Mouse (Mus musculus) neural tube, embryonic 15.5 days (tissue): ENCODE data around the gene Wdr35. TPM values are rescaled to one million over a fixed set of nuclear protein-coding genes. Genes with fewer than 3 reads are reported as not detected.
A peak's percentile ranks its signal among the peaks of the same experiment; 100 is the strongest.

Experiments
- ATAC-seq: fragments of 200-750 bp; cut with Nextera tagmentation; 2 replicates; pipeline ENCODE4 v1.8.0; 2017; ENCODE audit warnings: mild to moderate bottlenecking, moderate TSS enrichment, moderate library complexity; ENCODE audit not compliant: low FRiP score
- H3K27ac ChIP-seq: fragments of 300-500 bp; sonication (generic); replicated peaks from 2 replicates; pipeline ENCODE4 v1.5.1; 2015; ENCODE audit warnings: mild to moderate bottlenecking, inconsistent platforms
- H3K27me3 ChIP-seq: fragments of 300-500 bp; sonication (generic); replicated peaks from 2 replicates; pipeline ENCODE4 v1.6.1; 2015; ENCODE audit warnings: inconsistent platforms
- H3K36me3 ChIP-seq: fragments of 300-500 bp; sonication (generic); 2 replicates; pipeline ENCODE4 v1.6.1; 2015; ENCODE audit warnings: inconsistent platforms
- H3K4me1 ChIP-seq: fragments of 300-500 bp; sonication (generic); 2 replicates; pipeline ENCODE4 v1.6.1; 2015; ENCODE audit warnings: inconsistent platforms
- H3K4me2 ChIP-seq: fragments of 300-500 bp; sonication (generic); 2 replicates; pipeline ENCODE4 v1.6.1; 2015; ENCODE audit warnings: inconsistent platforms, mild to moderate bottlenecking, moderate library complexity
- H3K4me3 ChIP-seq: fragments of 300-500 bp; sonication (generic); replicated peaks from 2 replicates; pipeline ENCODE4 v1.5.1; 2015; ENCODE audit warnings: mild to moderate bottlenecking, inconsistent platforms
- H3K9ac ChIP-seq: fragments of 300-500 bp; sonication (generic); replicated peaks from 2 replicates; pipeline ENCODE4 v1.6.1; 2015; ENCODE audit warnings: mild to moderate bottlenecking, inconsistent platforms
- H3K9me3 ChIP-seq: fragments of 300-500 bp; sonication (generic); replicated peaks from 2 replicates; pipeline ENCODE4 v1.6.1; 2016; ENCODE audit warnings: inconsistent platforms
- WGBS: fragments of 180-500 bp; shearing (Covaris S2); methylation state at CpG from one replicate; pipeline ENCODE4 v1.1.7; 2015; ENCODE audit warnings: mixed read lengths; 5-methylcytosine and 5-hydroxymethylcytosine counted together
- polyA plus RNA-seq: library from polyadenylated mRNA; unstranded; fragments of >200 nt; fragmentation: Nextera tagmentation; extraction: Ambion mirVana; gene quantifications from 2 replicates; pipeline ENCODE4 v1.2.1, GENCODE M21; 2015

Gene Wdr35
- polyA plus RNA-seq, 1 experiment from 2014 or later, result 20.6 TPM

- no peak overlapping the region for H3K27ac ChIP-seq
These were observed 59.4 kb downstream of the Wdr35 start for GRCm38 (mm10) chr12:9033140-9033539.

DNA sequence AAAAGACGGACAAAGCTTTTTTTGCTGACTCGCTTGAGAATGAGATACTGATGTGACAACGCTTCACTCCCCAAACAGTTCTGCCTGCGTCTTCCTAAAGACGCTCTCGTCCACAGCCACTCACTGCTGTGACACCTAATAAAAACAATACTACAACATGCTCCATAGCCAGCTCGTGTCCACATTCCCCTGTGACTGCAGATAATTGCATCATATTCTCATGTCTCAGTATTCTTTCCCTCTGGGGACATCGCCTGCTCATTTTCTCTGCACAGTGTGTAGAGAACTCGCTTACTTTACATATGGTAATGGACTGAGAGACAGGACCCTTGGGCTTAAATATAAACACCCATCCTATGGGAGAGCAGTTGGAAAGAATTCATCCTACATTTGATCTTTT, 62.7 kb downstream of the Wdr35 start:
- WGBS, result 71% methylated on average over 9 of the region's 9 CpGs
- Histone ChIP-seq H3K4me2 (no peak overlapping the region), H3K9me3 (no peaks in the 10 kb centered on the region), H3K27ac (no peak overlapping the region), H3K4me3 (no peak overlapping the region), H3K4me1 (peaks cover 1% of the 10 kb centered on the region; the same call in 1 of the 2 replicates), H3K27me3 (no peaks in the 10 kb centered on the region), H3K36me3 (no peaks in the 10 kb centered on the region), H3K9ac (no peak overlapping the region)
- ATAC-seq, result no peak

More at GRCm38 (mm10) chr12:9033140-9033539, 59.4 kb downstream of the Wdr35 start:
- H3K36me3 ChIP-seq, result peaks cover 3% of the 10 kb centered on the region
- H3K9ac ChIP-seq, result no peak overlapping the region
- peaks cover 9% of the 10 kb centered on the region for H3K4me1 ChIP-seq
- ATAC-seq, result no peak
- no peaks in the 10 kb centered on the region for H3K9me3 ChIP-seq
- H3K27me3 ChIP-seq, result no peaks in the 10 kb centered on the region
- no peak overlapping the region for H3K4me2 ChIP-seq
- no peak overlapping the region for H3K4me3 ChIP-seq

DNA sequence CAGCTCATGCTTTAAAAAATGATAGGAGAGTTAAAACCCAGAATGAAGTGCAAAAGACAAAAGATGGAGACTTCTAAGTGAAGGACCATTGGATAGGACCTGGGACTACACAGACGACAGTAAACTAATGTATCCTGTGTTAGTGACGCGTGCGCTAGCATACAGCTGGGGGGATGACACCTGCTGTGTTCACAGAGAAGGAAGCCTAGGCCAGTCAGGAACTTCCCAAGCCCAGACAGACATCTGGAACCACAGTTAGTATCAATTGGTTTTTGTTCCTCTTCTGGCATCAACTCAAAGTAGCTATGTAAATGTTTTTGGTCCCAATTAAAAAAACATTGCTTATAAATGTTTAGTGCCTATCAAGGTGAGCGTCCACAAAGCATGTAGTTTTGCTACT, 66.5 kb downstream of the Wdr35 start:
- 74% methylated on average over 5 of the region's 5 CpGs for WGBS
- H3K27me3 ChIP-seq, result no peaks in the 10 kb centered on the region
- no peaks in the 10 kb centered on the region for H3K9me3 ChIP-seq
- H3K4me3 ChIP-seq, result no peak overlapping the region
- no peaks in the 10 kb centered on the region for H3K4me1 ChIP-seq
- no peak overlapping the region for H3K9ac ChIP-seq
- no peak overlapping the region for H3K27ac ChIP-seq
- no peak for ATAC-seq
- no peak overlapping the region for H3K4me2 ChIP-seq
- no peaks in the 10 kb centered on the region for H3K36me3 ChIP-seq

- H3K4me3 ChIP-seq, result no peak overlapping the region
- no peak overlapping the region for H3K4me2 ChIP-seq
- no peaks in the 10 kb centered on the region for H3K9me3 ChIP-seq
- 79% methylated on average over 7 of the region's 7 CpGs for WGBS
- no peaks in the 10 kb centered on the region for H3K27me3 ChIP-seq
- no peak overlapping the region for H3K9ac ChIP-seq
- H3K36me3 ChIP-seq, result no peaks in the 10 kb centered on the region
- ATAC-seq, result no peak
- no peak overlapping the region for H3K27ac ChIP-seq
- H3K4me1 ChIP-seq, result no peaks in the 10 kb centered on the region
These were observed 67.0 kb downstream of the Wdr35 start for GRCm38 (mm10) chr12:9040686-9041085.

GRCm38 (mm10) chr12:9042316-9042715, 68.6 kb downstream of the Wdr35 start:
- no peak overlapping the region for H3K4me3 ChIP-seq
- H3K4me1 ChIP-seq, result no peaks in the 10 kb centered on the region
- H3K9ac ChIP-seq, result no peak overlapping the region
- H3K27ac ChIP-seq, result no peak overlapping the region
- H3K9me3 ChIP-seq, result no peaks in the 10 kb centered on the region
- H3K27me3 ChIP-seq, result no peaks in the 10 kb centered on the region
- ATAC-seq, result no peak
- no peak overlapping the region for H3K4me2 ChIP-seq
- H3K36me3 ChIP-seq, result no peaks in the 10 kb centered on the region
- 87% methylated on average over 5 of the region's 5 CpGs for WGBS

DNA sequence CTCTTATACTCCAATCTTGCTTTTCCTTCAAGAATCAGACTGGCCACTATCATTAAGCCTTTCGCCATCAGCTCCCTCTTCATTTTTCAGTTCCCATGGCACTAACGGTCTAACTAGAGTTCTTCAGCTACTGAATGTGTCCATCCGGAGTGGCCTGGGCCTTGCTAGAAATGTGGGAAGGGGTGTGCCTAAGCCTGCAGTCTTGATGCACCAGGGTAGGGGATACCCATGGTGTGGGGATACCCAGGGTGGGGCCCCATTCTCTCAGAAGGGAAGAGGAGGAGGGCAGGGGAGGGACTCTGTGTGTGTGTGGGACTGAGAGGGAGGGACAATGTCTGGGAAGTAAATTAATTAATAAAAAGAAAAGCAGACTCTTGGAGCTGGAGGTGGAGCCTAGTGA, 69.1 kb downstream of the Wdr35 start:
- WGBS, result 92% methylated on average over 3 of the region's 3 CpGs
- no peaks in the 10 kb centered on the region for H3K36me3 ChIP-seq

GRCm38 (mm10) chr12:9044666-9045065, 71.0 kb downstream of the Wdr35 start:
- Histone ChIP-seq H3K9me3 (no peaks in the 10 kb centered on the region), H3K36me3 (no peaks in the 10 kb centered on the region), H3K9ac (no peak overlapping the region), H3K27me3 (no peaks in the 10 kb centered on the region), H3K4me3 (no peak overlapping the region), H3K4me2 (no peak overlapping the region), H3K27ac (no peak overlapping the region), H3K4me1 (no peaks in the 10 kb centered on the region)
- ATAC-seq, result no peak
- WGBS, result 97% methylated on average over 7 of the region's 7 CpGs

More for the DNA sequence above, 69.1 kb downstream of the Wdr35 start:
- no peaks in the 10 kb centered on the region for H3K9me3 ChIP-seq
- no peaks in the 10 kb centered on the region for H3K4me1 ChIP-seq
- no peak; the same call in 1 of the 2 replicates for ATAC-seq
- no peak overlapping the region for H3K4me2 ChIP-seq
- no peaks in the 10 kb centered on the region for H3K27me3 ChIP-seq
- no peak overlapping the region for H3K9ac ChIP-seq
- no peak overlapping the region for H3K4me3 ChIP-seq
- H3K27ac ChIP-seq, result no peak overlapping the region

GRCm38 (mm10) chr12:9046674-9047073, 73.0 kb downstream of the Wdr35 start:
- Histone ChIP-seq H3K9me3 (no peaks in the 10 kb centered on the region), H3K27me3 (0 out of 2 replicates have a peak, but pooled peaks cover 3% of the 10 kb centered on the region), H3K4me2 (no peak overlapping the region), H3K4me3 (no peak overlapping the region), H3K9ac (no peak overlapping the region), H3K36me3 (no peaks in the 10 kb centered on the region), H3K27ac (no peak overlapping the region), H3K4me1 (no peaks in the 10 kb centered on the region)
- 82% methylated on average over 4 of the region's 4 CpGs for WGBS
- ATAC-seq, result no peak

DNA sequence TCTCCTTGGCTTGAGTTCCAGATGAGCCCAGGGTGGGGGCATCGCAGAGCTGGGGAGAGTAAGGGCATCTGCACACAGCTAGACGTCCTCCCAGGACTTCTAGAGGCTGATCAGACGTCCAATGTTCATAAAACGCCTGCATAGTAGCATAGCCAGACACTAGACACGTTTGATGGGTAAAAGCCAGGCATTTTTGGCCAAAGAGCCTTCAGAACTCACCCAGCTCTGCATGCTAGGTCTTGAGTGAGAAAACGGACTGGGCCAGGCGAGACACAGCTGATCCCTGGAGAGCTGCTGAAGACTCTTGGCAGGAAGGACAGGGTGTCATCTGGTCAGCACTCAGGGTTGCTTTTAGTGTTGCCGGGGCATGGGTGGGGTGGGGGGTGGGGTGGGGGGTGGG, 74.4 kb downstream of the Wdr35 start:
- no peak overlapping the region for H3K9ac ChIP-seq
- 85% methylated on average over 8 of the region's 8 CpGs for WGBS
- H3K27me3 ChIP-seq, result 0 out of 2 replicates have a peak, but pooled peaks cover 3% of the 10 kb centered on the region
- H3K4me2 ChIP-seq, result no peak overlapping the region
- no peak for ATAC-seq
- H3K4me1 ChIP-seq, result no peaks in the 10 kb centered on the region
- H3K4me3 ChIP-seq, result no peak overlapping the region
- no peak overlapping the region for H3K27ac ChIP-seq
- H3K9me3 ChIP-seq, result no peaks in the 10 kb centered on the region
- H3K36me3 ChIP-seq, result no peaks in the 10 kb centered on the region

- Histone ChIP-seq H3K9ac (no peak overlapping the region), H3K4me3 (no peak overlapping the region), H3K4me2 (no peak overlapping the region), H3K27ac (no peak overlapping the region), H3K9me3 (no peaks in the 10 kb centered on the region), H3K36me3 (no peaks in the 10 kb centered on the region), H3K27me3 (0 out of 2 replicates have a peak, but pooled peaks cover 3% of the 10 kb centered on the region), H3K4me1 (peaks cover 2% of the 10 kb centered on the region; the same call in 1 of the 2 replicates)
- 36% methylated on average over 6 of the region's 6 CpGs for WGBS
- no peak for ATAC-seq
These were observed 77.1 kb downstream of the Wdr35 start for GRCm38 (mm10) chr12:9050824-9051223.

DNA sequence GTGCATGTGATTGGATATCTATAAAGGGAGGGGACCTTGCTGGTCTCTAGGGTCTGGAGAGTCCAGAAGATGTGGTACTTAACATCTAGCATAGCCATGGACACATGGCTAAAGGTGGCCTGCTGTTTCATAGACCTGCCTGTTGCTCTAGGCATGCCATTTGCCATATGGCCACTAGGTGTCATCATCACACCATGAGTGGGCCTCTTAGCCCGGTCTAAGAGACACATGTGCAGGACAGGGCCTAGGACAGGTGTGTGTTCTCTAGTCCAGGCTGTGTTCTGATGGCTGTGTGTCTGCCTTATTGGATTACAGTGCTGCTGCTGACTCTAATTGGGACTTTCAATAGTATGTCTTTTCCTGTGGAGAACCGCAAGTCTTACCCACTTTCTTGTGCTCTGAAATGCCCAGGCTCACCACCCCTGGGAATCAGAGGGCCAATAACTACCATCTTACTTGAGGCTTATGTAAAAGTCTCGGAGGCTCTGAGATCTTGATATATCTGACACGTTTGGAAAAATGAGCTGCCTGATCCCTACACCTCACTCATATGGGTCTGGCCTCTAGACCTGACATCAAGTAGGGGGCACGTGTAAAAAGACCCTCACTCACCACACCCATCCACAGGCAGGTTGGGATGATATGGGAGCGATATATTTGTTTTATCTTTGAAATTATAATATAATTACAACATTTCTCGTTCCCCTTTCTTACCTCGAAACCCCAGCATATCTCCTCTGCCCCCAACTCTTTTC, 78.6 kb downstream of the Wdr35 start:
- ATAC-seq, result peak; percentile 91
- H3K27ac ChIP-seq, result no peak overlapping the region
- no peaks in the 10 kb centered on the region for H3K36me3 ChIP-seq
- H3K4me2 ChIP-seq, result no peak overlapping the region
- H3K4me1 ChIP-seq, result peaks cover 2% of the 10 kb centered on the region; the same call in 1 of the 2 replicates
- H3K4me3 ChIP-seq, result no peak overlapping the region
- no peak overlapping the region for H3K9ac ChIP-seq
- H3K27me3 ChIP-seq, result 0 out of 2 replicates have a peak, but pooled peaks cover 3% of the 10 kb centered on the region
- H3K9me3 ChIP-seq, result no peaks in the 10 kb centered on the region
- 62% methylated on average over 8 of the region's 8 CpGs for WGBS

GRCm38 (mm10) chr12:9053345-9053744, 79.7 kb downstream of the Wdr35 start:
- no peak overlapping the region for H3K27ac ChIP-seq
- ATAC-seq, result no peak
- H3K4me1 ChIP-seq, result peaks cover 2% of the 10 kb centered on the region; the same call in 1 of the 2 replicates
- H3K9ac ChIP-seq, result no peak overlapping the region
- no peak overlapping the region for H3K4me2 ChIP-seq
- 0 out of 2 replicates have a peak, but pooled peaks cover 3% of the 10 kb centered on the region for H3K27me3 ChIP-seq
- no peaks in the 10 kb centered on the region for H3K36me3 ChIP-seq
- WGBS, result 61% methylated on average over 7 of the region's 7 CpGs
- H3K4me3 ChIP-seq, result no peak overlapping the region
- H3K9me3 ChIP-seq, result no peaks in the 10 kb centered on the region
